Mouse (Mus musculus): ENCODE data around the gene Olfr849. TPM values are rescaled to one million over a fixed set of nuclear protein-coding genes. Genes with fewer than 3 reads are reported as not detected.

Olfr849 gene
- not detected in 2 replicates for total RNA-seq (2017)

DNA sequence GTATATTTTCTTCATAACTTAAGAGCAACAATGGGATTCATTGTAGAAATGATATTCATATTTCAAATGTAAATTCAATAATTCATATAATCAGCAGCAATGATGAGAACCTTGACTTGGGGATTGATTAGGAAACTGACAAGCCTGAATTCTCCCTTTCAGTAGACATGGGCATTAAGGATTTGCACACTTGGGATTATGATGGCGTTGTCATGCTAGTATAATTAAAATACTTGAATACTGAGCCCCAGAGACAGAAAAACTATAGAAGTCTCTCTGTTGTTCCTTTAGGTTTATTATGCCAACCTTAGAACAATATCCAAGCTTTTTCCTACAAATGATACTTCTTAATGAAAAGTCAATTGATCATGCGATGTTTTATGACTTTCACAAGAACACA lies at the start of gene Olfr849:
Olfr849 (plus strand) TSS at position 301 of the 400 bp plus-strand sequence.
- no peak for ATAC-seq (replicated peaks in 1 of 2; ENCODE audit: insufficient read depth in 1 of 2, low FRiP score in 2 of 2, low TSS enrichment in 1 of 2, low read depth in 1 of 2, poor library complexity in 2 of 2, severe bottlenecking in 2 of 2)

DNA sequence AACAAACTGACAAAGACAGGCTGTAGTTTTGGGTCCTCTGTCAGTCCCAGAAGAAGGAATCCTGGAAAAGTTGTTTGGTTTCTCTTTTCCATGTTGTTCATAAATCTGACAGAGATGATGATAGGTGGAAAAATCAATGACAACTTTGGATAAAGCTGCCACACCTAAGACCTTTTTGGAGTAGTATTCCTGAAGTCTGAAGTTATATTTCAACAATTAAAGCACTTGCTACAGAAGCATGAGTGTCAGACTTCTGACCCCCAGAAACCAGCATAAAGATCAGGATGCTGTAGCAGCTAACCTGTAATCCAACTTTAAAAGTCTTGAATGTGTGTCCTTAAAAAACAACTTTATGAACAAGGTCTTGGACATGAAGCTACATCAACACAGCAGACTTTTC lies 38.1 kb downstream of the Olfr849 start, which contains the start of gene Olfr850:
Olfr850 (minus strand) TSS at position 101 of the 400 bp plus-strand sequence.
- no peak for ATAC-seq (replicated peaks in 1 of 2; ENCODE audit: insufficient read depth in 1 of 2, low FRiP score in 2 of 2, low TSS enrichment in 1 of 2, low read depth in 1 of 2, poor library complexity in 2 of 2, severe bottlenecking in 2 of 2)

DNA sequence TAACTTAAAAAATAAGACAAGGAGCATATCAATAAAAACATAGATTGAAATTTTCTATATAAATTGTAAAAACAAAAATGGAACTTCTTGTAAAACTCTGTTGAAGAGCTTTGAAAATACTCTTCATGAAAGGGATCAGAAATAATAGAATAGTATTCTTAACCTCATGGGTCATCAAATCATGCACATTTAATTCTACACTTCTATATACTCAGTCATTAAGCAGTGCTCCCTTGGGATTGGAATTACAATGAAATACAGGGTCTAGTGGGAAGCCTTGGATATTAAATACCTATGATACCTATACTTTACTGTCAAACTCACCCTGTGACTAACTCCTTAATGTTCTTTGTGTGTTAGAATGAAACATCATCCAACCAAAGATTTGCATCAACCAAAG lies 52.9 kb downstream of the Olfr849 start, which contains the start of gene Olfr851:
Olfr851 (plus strand) TSS at position 301 of the 400 bp plus-strand sequence.
- ATAC-seq (replicated peaks in 1 of 2; ENCODE audit: insufficient read depth in 1 of 2, low FRiP score in 2 of 2, low TSS enrichment in 1 of 2, low read depth in 1 of 2, poor library complexity in 2 of 2, severe bottlenecking in 2 of 2) = no peak

Other genes starting within 250 kb of the Olfr849 start
- gene Olfr843, start 188.3 kb upstream of the Olfr849 start, total RNA-seq (2017) = not detected in 2 replicates
- not detected in 2 replicates for gene Olfr844, start 123.9 kb upstream of the Olfr849 start, total RNA-seq (2017)
- gene Olfr845, start 103.8 kb upstream of the Olfr849 start, total RNA-seq (2017) = not detected in 2 replicates
- gene Olfr846, start 76.3 kb upstream of the Olfr849 start, total RNA-seq (2017) = not detected in 2 replicates
- not detected in 2 replicates for gene Olfr847, start 61.6 kb upstream of the Olfr849 start, total RNA-seq (2017)
- not detected in 2 replicates for gene Olfr850, start 38.0 kb downstream of the Olfr849 start, total RNA-seq (2017)
- gene Olfr851, start 53.0 kb downstream of the Olfr849 start, total RNA-seq (2017) = not detected in 2 replicates
- not detected in 2 replicates for gene Olfr853, start 100.8 kb downstream of the Olfr849 start, total RNA-seq (2017)
- gene Olfr854, start 127.1 kb downstream of the Olfr849 start, total RNA-seq (2017) = not detected in 2 replicates
- gene Olfr855, start 142.4 kb downstream of the Olfr849 start, total RNA-seq (2017) = not detected in 2 replicates
- 38.0 and 44.7 TPM in 2 replicates for gene Zfp317, start 181.8 kb downstream of the Olfr849 start, total RNA-seq (2017)